Mouse (Mus musculus) Muller cell, postnatal 12 days (primary cell): Measurements from ENCODE around the gene Gm21887.
"Not testable (repeated sequence)": the region's sequence is repeated elsewhere in the genome, so short reads cannot be mapped to it uniquely, and the experiment has no call there.

Source experiments
- DNase-seq: peaks from one replicate; pipeline ENCODE4 v3.0.0-alpha.2; 2015; ENCODE audit errors: inconsistent ontology term

Gm21887 gene

GRCm38 (mm10) chrX:169997854-169998456, 11.5 kb upstream of the Gm21887 start:
- peak; percentile 100 for DNase-seq

- not testable (repeated sequence) for DNase-seq
These were observed 10.8 kb upstream of the Gm21887 start for GRCm38 (mm10) chrX:169998559-169999219.

- peak; percentile 52 for DNase-seq
These were observed 10.1 kb upstream of the Gm21887 start for GRCm38 (mm10) chrX:169999226-169999883.

GRCm38 (mm10) chrX:169999912-170000641, 9.4 kb upstream of the Gm21887 start:
- not testable (repeated sequence) for DNase-seq

- DNase-seq, result not testable (repeated sequence)
These were observed 8.6 kb upstream of the Gm21887 start for GRCm38 (mm10) chrX:170000642-170001387.

- not testable (repeated sequence) for DNase-seq
These were observed 8.1 kb upstream of the Gm21887 start for GRCm38 (mm10) chrX:170001388-170001695.

GRCm38 (mm10) chrX:170002510-170003197, 6.8 kb upstream of the Gm21887 start:
- DNase-seq, result not testable (repeated sequence)

GRCm38 (mm10) chrX:170003536-170003935, 5.9 kb upstream of the Gm21887 start:
- not testable (repeated sequence) for DNase-seq

- DNase-seq, result not testable (repeated sequence)
These were observed 5.2 kb upstream of the Gm21887 start for GRCm38 (mm10) chrX:170004236-170004635.

GRCm38 (mm10) chrX:170004793-170005192, 4.7 kb upstream of the Gm21887 start:
- DNase-seq, result not testable (repeated sequence)

- DNase-seq, result not testable (repeated sequence)
These were observed 4.3 kb upstream of the Gm21887 start for GRCm38 (mm10) chrX:170005194-170005593.

GRCm38 (mm10) chrX:170005695-170006297, 3.7 kb upstream of the Gm21887 start:
- not testable (repeated sequence) for DNase-seq

GRCm38 (mm10) chrX:170006694-170007247, 2.7 kb upstream of the Gm21887 start:
- not testable (repeated sequence) for DNase-seq

GRCm38 (mm10) chrX:170007375-170008178, 1.9 kb upstream of the Gm21887 start:
- not testable (repeated sequence) for DNase-seq

- not testable (repeated sequence) for DNase-seq
These were observed 1.3 kb upstream of the Gm21887 start for GRCm38 (mm10) chrX:170008179-170008467.

- not testable (repeated sequence) for DNase-seq
These were observed 875 bp upstream of the Gm21887 start for GRCm38 (mm10) chrX:170008584-170008983.

GRCm38 (mm10) chrX:170009801-170010221, 352 bp downstream of the Gm21887 start:
- DNase-seq, result peak; percentile 100

GRCm38 (mm10) chrX:170010581-170011528, 1.4 kb downstream of the Gm21887 start:
- peak; percentile 90 for DNase-seq
